Mouse (Mus musculus) heart, adult 2 months (tissue): ENCODE measurements around the gene Zswim4. TPM values are rescaled to one million over a fixed set of nuclear protein-coding genes. Genes with fewer than 3 reads are reported as not detected.

ENCODE experiments used
- DNase-seq, 2 experiments: peaks; one replicate each; pipeline ENCODE4 v3.0.0; 2021
- H3K27ac ChIP-seq: fragments of 200-600 bp; 2 replicates; pipeline ENCODE4 v1.8.1; 2022
- H3K27me3 ChIP-seq: fragments of 200-500 bp; 2 replicates; pipeline ENCODE4 v1.6.1; 2012; ENCODE audit warnings: mild to moderate bottlenecking, low read length, inconsistent platforms, mixed read lengths; ENCODE audit not compliant: control insufficient read depth, insufficient read depth
- H3K36me3 ChIP-seq: fragments of 200-500 bp; 2 replicates; pipeline ENCODE4 v1.6.1; 2012; ENCODE audit warnings: low read length, inconsistent platforms; ENCODE audit not compliant: control insufficient read depth, insufficient read depth
- H3K4me1 ChIP-seq: fragments of 200-500 bp; 2 replicates; pipeline ENCODE4 v1.6.1; 2011; ENCODE audit warnings: low read length; ENCODE audit not compliant: control insufficient read depth, insufficient read depth
- H3K4me3 ChIP-seq: fragments of 200-600 bp; 2 replicates; pipeline ENCODE4 v1.8.1; 2022
- H3K79me2 ChIP-seq: fragments of 200-500 bp; replicated peaks from 2 replicates; pipeline ENCODE4 v1.6.1; 2012; ENCODE audit warnings: mild to moderate bottlenecking, inconsistent platforms, low read length, moderate library complexity, mixed read lengths; ENCODE audit not compliant: control insufficient read depth, insufficient read depth
- H3K9ac ChIP-seq: fragments of 200-500 bp; 2 replicates; pipeline ENCODE4 v1.6.1; 2012; ENCODE audit warnings: low read depth, mild to moderate bottlenecking, control low read depth, inconsistent platforms, low read length, mixed read lengths
- CTCF ChIP-seq: fragments of 200-600 bp; IDR thresholded peaks from 2 replicates; pipeline ENCODE4 v1.8.1; 2022; ENCODE audit warnings: antibody characterized with exemption, mild to moderate bottlenecking, moderate library complexity
- EP300 ChIP-seq: fragments of 200-500 bp; IDR thresholded peaks from 2 replicates; pipeline ENCODE4 v1.6.1; 2011; ENCODE audit warnings: low read depth, low read length, control low read depth; ENCODE audit not compliant: insufficient read depth
- POLR2A ChIP-seq: fragments of 200-500 bp; IDR thresholded peaks from 2 replicates; pipeline ENCODE4 v1.6.1; 2011; ENCODE audit warnings: mild to moderate bottlenecking, low read depth, low read length, control low read depth; ENCODE audit not compliant: insufficient read depth
- WGBS: fragments of 180-500 bp; shearing (Covaris S2); methylation state at CpG from one replicate; pipeline ENCODE4 v1.1.7; 2018; 5-methylcytosine and 5-hydroxymethylcytosine counted together
- intact Hi-C: fragments of 180-260 bp; cut with DNase I; formaldehyde crosslinking; loops from one replicate; pipeline ENCODE4 v1.15.1; 2025
- microRNA-seq, 2 experiments: library from miRNA; unstranded; fragments of <30 nt; microRNA quantifications; one replicate each; pipeline ENCODE4 v1.2.0; 2021
- polyA plus RNA-seq: library from polyadenylated mRNA; depleted of rRNA; stranded (reverse); fragments of >200 nt; gene quantifications from 2 replicates; pipeline ENCODE4 v1.2.3, GENCODE M21; 2012; rRNA removed
- total RNA-seq, 2 experiments: library from RNA; stranded (reverse); gene quantifications; 2 replicates each; pipeline ENCODE4 v1.2.3; 2021

Gene Zswim4
- total and polyA plus RNA-seq, 3 experiments, result 6.8 to 10.4 (median 8.2) TPM

DNA sequence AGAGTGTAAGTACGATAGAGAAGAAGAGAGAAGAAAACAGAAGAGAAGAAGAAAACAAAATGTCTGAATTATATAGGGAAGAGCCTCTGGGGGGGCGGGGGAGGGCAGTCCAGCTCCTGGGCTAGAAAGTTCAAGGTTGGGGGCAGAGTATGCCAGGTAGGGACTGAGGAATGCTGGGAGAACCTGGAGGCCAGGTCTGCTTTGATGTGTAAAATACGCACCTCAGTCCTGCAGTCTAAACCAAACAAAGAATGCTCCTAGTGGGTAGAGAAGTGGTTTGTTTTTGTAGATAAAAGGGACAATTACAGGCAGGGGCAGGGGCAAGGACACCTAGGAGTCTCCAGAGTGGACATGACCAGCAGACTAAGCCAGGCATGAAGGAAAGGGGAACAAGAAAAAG is 59.5 kb downstream of the Zswim4 start:
- Histone ChIP-seq H3K36me3 (no peaks in the 10 kb centered on the region), H3K27ac (no peak overlapping the region), H3K4me3 (no peak overlapping the region), H3K79me2 (no peaks in the 10 kb centered on the region), H3K4me1 (peaks cover 1% of the 10 kb centered on the region; the same call in 1 of the 2 replicates), H3K9ac (no peak overlapping the region), H3K27me3 (no peaks in the 10 kb centered on the region)
- 95% methylated on average over 3 of the region's 3 CpGs for WGBS
- intact Hi-C loops, result no loop called here
- DNase-seq, result no peak
- no peak for TF ChIP-seq POLR2A
- no peak for TF ChIP-seq CTCF
- no peak for TF ChIP-seq EP300

DNA sequence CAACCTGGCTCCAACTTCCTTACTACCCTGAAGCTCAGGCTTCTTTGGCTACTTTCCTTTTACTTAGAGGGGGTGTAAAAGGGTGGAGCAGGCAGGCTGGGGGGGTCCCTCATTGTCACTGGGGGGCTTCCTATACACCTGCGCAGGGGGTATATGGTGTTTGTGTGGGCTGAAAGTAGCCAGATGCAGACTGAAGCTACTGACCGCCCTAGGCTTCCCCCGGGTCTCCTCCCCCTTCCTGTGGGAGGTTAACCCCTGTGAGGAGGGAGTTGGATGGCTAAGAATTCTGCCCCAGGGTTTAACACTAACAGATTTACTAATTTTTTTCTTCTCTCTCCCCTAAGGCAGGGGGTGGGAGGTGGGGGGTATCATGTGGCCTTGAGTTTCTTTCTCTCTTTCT is 60.3 kb downstream of the Zswim4 start:
- intact Hi-C loops, result no loop called here

DNA sequence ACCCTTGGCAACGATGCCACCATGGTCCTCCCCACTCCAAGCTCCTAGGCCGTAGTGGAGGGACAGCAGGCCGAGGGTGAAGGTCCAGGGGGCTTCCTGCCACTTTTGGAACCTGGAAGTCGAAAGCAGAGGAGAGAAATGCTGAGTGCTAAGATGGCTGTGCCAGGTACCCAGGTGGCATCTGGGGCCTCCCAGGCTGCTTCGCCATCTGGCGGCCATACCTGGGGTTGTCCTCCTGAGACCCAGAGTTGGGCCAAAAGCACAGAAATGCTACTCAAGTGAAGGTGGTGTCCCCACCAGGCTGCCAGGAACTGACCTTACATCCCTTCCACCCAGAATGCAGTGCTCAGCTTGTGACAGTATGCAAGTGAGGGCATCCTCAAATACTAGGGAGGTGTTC is 63.0 kb downstream of the Zswim4 start:
- intact Hi-C loops, result no loop called here
- 84% methylated on average over 6 of the region's 6 CpGs for WGBS
- no peaks in the 10 kb centered on the region for H3K4me1 ChIP-seq
- no peak overlapping the region for H3K27ac ChIP-seq
- H3K9ac ChIP-seq, result no peak overlapping the region
- H3K36me3 ChIP-seq, result no peaks in the 10 kb centered on the region
- no peak for TF ChIP-seq EP300
- no peak for TF ChIP-seq POLR2A
- peak; percentile 36 for TF ChIP-seq CTCF
- H3K27me3 ChIP-seq, result no peaks in the 10 kb centered on the region
- H3K4me3 ChIP-seq, result no peak overlapping the region
- H3K79me2 ChIP-seq, result no peaks in the 10 kb centered on the region
- DNase-seq, result no peak

More for the DNA sequence above, 60.3 kb downstream of the Zswim4 start:
- Histone ChIP-seq H3K36me3 (no peaks in the 10 kb centered on the region), H3K79me2 (no peaks in the 10 kb centered on the region), H3K27ac (no peak overlapping the region), H3K4me1 (peaks cover 1% of the 10 kb centered on the region; the same call in 1 of the 2 replicates), H3K9ac (no peak overlapping the region), H3K27me3 (no peaks in the 10 kb centered on the region), H3K4me3 (no peak overlapping the region)
- WGBS, result 22% methylated on average over 3 of the region's 3 CpGs
- no peak for DNase-seq
- no peak for TF ChIP-seq EP300
- no peak for TF ChIP-seq CTCF
- TF ChIP-seq POLR2A, result no peak

DNA sequence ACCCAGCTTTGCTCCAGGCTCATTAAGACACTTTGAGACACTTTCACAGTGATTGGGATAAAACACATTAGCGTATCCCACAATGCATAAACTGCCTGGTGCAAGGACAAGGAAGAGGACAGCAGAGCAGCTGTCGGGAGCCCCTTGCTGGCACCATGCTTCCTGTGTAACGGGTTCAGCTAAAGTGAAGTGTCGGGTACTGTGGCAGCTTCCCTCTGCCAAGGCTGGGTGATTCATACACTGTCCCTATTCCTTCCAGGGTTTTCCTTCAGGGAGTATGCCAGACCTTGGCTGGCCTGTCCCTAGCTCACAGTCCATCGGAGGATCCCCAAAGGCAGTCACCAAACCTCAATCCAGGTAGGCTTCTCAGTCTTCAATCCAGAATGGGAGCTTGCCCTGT is 66.8 kb downstream of the Zswim4 start:
- intact Hi-C loops, result no loop called here
- WGBS, result 81% methylated on average over 5 of the region's 5 CpGs

DNA sequence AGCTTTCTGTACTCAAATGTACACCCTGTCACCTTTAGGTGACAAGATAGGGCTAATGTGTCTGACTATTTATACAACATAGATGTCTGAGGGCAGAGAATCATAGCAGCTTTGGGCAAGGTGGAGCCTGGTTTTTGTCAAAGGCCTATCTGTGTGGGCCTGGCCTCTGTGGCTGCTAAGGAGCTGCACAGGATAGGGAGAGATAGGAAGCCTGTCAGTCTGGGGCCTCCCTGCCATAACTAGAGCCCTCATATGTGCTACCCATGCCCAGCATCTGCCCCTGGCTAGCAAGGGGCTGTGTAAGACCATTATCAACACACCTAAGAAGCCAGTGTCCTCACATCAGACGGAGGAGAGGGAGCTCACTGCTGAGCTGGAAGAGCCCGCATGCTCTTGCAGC is 69.2 kb downstream of the Zswim4 start:
- intact Hi-C loops, result no loop called here
- Histone ChIP-seq H3K27me3 (no peaks in the 10 kb centered on the region), H3K36me3 (no peaks in the 10 kb centered on the region), H3K9ac (no peak overlapping the region), H3K79me2 (no peaks in the 10 kb centered on the region), H3K4me1 (no peaks in the 10 kb centered on the region), H3K27ac (no peak overlapping the region), H3K4me3 (no peak overlapping the region)
- no peak for DNase-seq
- 89% methylated on average over 2 of the region's 2 CpGs for WGBS
- TF ChIP-seq CTCF (no peak), POLR2A (no peak), EP300 (no peak)

More for the DNA sequence above, 66.8 kb downstream of the Zswim4 start:
- Histone ChIP-seq H3K27ac (no peak overlapping the region), H3K79me2 (no peaks in the 10 kb centered on the region), H3K27me3 (no peaks in the 10 kb centered on the region), H3K36me3 (no peaks in the 10 kb centered on the region), H3K9ac (no peak overlapping the region), H3K4me1 (no peaks in the 10 kb centered on the region), H3K4me3 (no peak overlapping the region)
- TF ChIP-seq EP300 (no peak), POLR2A (no peak), CTCF (no peak)
- DNase-seq, result no peak

Small RNA genes within 50 kb of the gene (microRNA-seq; reads per million reads assigned to microRNA genes)
- gene Mir181c (453 to 591 reads per million in 2 experiments), gene Mir181d (927 to 1,168 reads per million in 2 experiments), gene Mir23a (40,248 to 85,870 reads per million in 2 experiments), gene Mir24-2 (0 reads per million in 2 experiments), gene Mir27a (1,835 to 2,628 reads per million in 2 experiments), gene Mir3074-2 (0 reads per million in 2 experiments)

Other genes with a start within 250 kb of the Zswim4 start
- 10 to 100 TPM; 21.6 to 29.9 TPM for gene Samd1, start 239.4 kb downstream of the Zswim4 start, total RNA-seq
- 29.7 and 32.1 TPM in 2 replicates for gene Samd1, start 239.4 kb downstream of the Zswim4 start, polyA plus RNA-seq
- under 1 TPM in 1 of 2 experiments, not detected in 1; 0.26 TPM for gene 1700067K01Rik, start 235.6 kb downstream of the Zswim4 start, total RNA-seq
- gene 1700067K01Rik, start 235.6 kb downstream of the Zswim4 start, polyA plus RNA-seq, result 0.16 and 0.50 TPM in 2 replicates
- gene 2210011C24Rik, start 224.9 kb downstream of the Zswim4 start, total RNA-seq, result 1 to 10 TPM; 2.2 to 3.7 TPM
- gene 2210011C24Rik, start 224.9 kb downstream of the Zswim4 start, polyA plus RNA-seq, result 0.64 and 1.2 TPM in 2 replicates
- gene Palm3, start 215.6 kb downstream of the Zswim4 start, total RNA-seq, result under 1 TPM; 0.20 to 0.26 TPM
- 0.21 TPM in 1 of 2 replicates, not detected in the other for gene Palm3, start 215.6 kb downstream of the Zswim4 start, polyA plus RNA-seq
- gene Il27ra, start 194.5 kb downstream of the Zswim4 start, total RNA-seq, result 1 to 10 TPM; 3.2 to 3.7 TPM
- 4.1 and 4.6 TPM in 2 replicates for gene Il27ra, start 194.5 kb downstream of the Zswim4 start, polyA plus RNA-seq
- not detected for gene Rln3, start 192.1 kb downstream of the Zswim4 start, total RNA-seq
- gene Rln3, start 192.1 kb downstream of the Zswim4 start, polyA plus RNA-seq, result not detected in 2 replicates
- 1 to 10 TPM; 3.6 to 4.8 TPM for gene Gm10643, start 171.9 kb downstream of the Zswim4 start, total RNA-seq
- gene Gm10643, start 171.9 kb downstream of the Zswim4 start, polyA plus RNA-seq, result 1.7 and 2.1 TPM in 2 replicates
- 1 to 10 TPM; 8.8 to 9.5 TPM for gene Rfx1, start 170.2 kb downstream of the Zswim4 start, total RNA-seq
- gene Rfx1, start 170.2 kb downstream of the Zswim4 start, polyA plus RNA-seq, result 9.5 and 11.0 TPM in 2 replicates
- gene Dcaf15, start 132.3 kb downstream of the Zswim4 start, total RNA-seq, result 1 to 10 TPM; 5.9 to 7.6 TPM
- gene Dcaf15, start 132.3 kb downstream of the Zswim4 start, polyA plus RNA-seq, result 17.0 and 18.4 TPM in 2 replicates
- gene Podnl1, start 111.1 kb downstream of the Zswim4 start, total RNA-seq, result not detected
- gene Podnl1, start 111.1 kb downstream of the Zswim4 start, polyA plus RNA-seq, result 0.20 and 0.23 TPM in 2 replicates
- gene Cc2d1a, start 89.1 kb downstream of the Zswim4 start, total RNA-seq, result 10 to 100 TPM; 10.6 to 11.9 TPM
- gene Cc2d1a, start 89.1 kb downstream of the Zswim4 start, polyA plus RNA-seq, result 10.2 and 11.2 TPM in 2 replicates
- under 1 TPM; 0.26 to 0.30 TPM for gene 4930432K21Rik, start 89.0 kb downstream of the Zswim4 start, total RNA-seq
- 0.29 and 0.55 TPM in 2 replicates for gene 4930432K21Rik, start 89.0 kb downstream of the Zswim4 start, polyA plus RNA-seq
- gene Nanos3, start 51.8 kb downstream of the Zswim4 start, total RNA-seq, result 1 to 10 TPM in 1 of 2 experiments, not detected in 1; 1.9 TPM
- gene Nanos3, start 51.8 kb downstream of the Zswim4 start, polyA plus RNA-seq, result 0.61 TPM in 1 of 2 replicates, not detected in the other
- 100 to 1,000 TPM; 206 to 249 TPM for gene D8Ertd738e, start 12.7 kb upstream of the Zswim4 start, total RNA-seq
- gene D8Ertd738e, start 12.7 kb upstream of the Zswim4 start, polyA plus RNA-seq, result 144 and 158 TPM in 2 replicates
- gene Mri1, start 20.3 kb upstream of the Zswim4 start, total RNA-seq, result 10 to 100 TPM; 10.8 to 12.0 TPM
- 13.6 and 20.8 TPM in 2 replicates for gene Mri1, start 20.3 kb upstream of the Zswim4 start, polyA plus RNA-seq
- 1 to 10 TPM; 5.0 to 8.1 TPM for gene Ccdc130, start 33.3 kb upstream of the Zswim4 start, total RNA-seq
- gene Ccdc130, start 33.3 kb upstream of the Zswim4 start, polyA plus RNA-seq, result 19.9 and 20.8 TPM in 2 replicates
- 1 to 10 TPM; 2.5 to 2.7 TPM for gene Cacna1a, start 151.4 kb upstream of the Zswim4 start, total RNA-seq
- gene Cacna1a, start 151.4 kb upstream of the Zswim4 start, polyA plus RNA-seq, result 4.4 and 5.9 TPM in 2 replicates